In genomic region chr14:20398864-20399263, GRCm38 (mm10) we compare ENCODE assay signal across 8 mouse cellular contexts. TPM values are rescaled to one million over a fixed set of nuclear protein-coding genes. Genes with fewer than 3 reads are reported as not detected.
DNase-seq lines count a peak whose midpoint lies in the region; ATAC-seq and TF ChIP-seq lines count a peak whose summit lies in the region.

No protein-coding gene starts in this region.

- H3K27ac ChIP-seq in small intestine, adult 2 months (ENCODE audit: insufficient read depth, low read depth, low read length), result no peak overlapping the region

- TF ChIP-seq POLR2A in lung, adult 2 months (IDR thresholded peaks at IDR 0.05; ENCODE audit: borderline replicate concordance, extremely low read depth, low read depth, low read length), result no peak
- TF ChIP-seq POLR2A in small intestine, adult 2 months (IDR thresholded peaks at IDR 0.05; ENCODE audit: low read depth, low read length), result no peak

- no peak for ATAC-seq in cerebellum, adult (ENCODE audit: insufficient number of reproducible peaks, low FRiP score, low TSS enrichment)

- DNase-seq in cerebellum, postnatal 10 days, result peak; percentile 42 to 50
- DNase-seq in lung, adult 2 months, result no peak
- no peak for DNase-seq in lung, postnatal 25 days (ENCODE audit: low spot score)
- DNase-seq in adrenal gland, postnatal 25 days, result peak; percentile 47
- no peak for DNase-seq in ovary, postnatal 10 days (ENCODE audit: low spot score)
- DNase-seq in cerebellum, adult 8-10 months, result no peak

- no peaks in the 10 kb centered on the region for H3K36me3 ChIP-seq in small intestine, adult 2 months (ENCODE audit: control insufficient read depth, insufficient read depth, low read length)

- H3K27me3 ChIP-seq in small intestine, adult 2 months (ENCODE audit: control insufficient read depth, insufficient read depth, low read length), result no peaks in the 10 kb centered on the region

- no peaks in the 10 kb centered on the region for H3K4me1 ChIP-seq in lung, adult 2 months (ENCODE audit: control insufficient read depth, insufficient read depth, low read length)
- H3K4me1 ChIP-seq in small intestine, adult 2 months (ENCODE audit: control insufficient read depth, insufficient read depth, insufficient read length, low read length), result no peaks in the 10 kb centered on the region

- no peak overlapping the region for H3K4me3 ChIP-seq in lung, adult 2 months (replicated peaks; ENCODE audit: extremely low read depth, low read depth, low read length)
- H3K4me3 ChIP-seq in small intestine, adult 2 months (ENCODE audit: low read depth, low read length), result no peak overlapping the region

- peak; percentile 29; the same call in 1 of the 2 replicates for TF ChIP-seq CTCF in lung, adult 2 months (IDR thresholded peaks at IDR 0.05; ENCODE audit: insufficient read depth, low read length)
- peak; percentile 26; the same call in 1 of the 2 replicates for TF ChIP-seq CTCF in small intestine, adult 2 months (IDR thresholded peaks at IDR 0.05; ENCODE audit: extremely low read depth, insufficient read length, insufficient replicate concordance, low read depth, low read length)

- WGBS in lung, adult 2 months, result 31% methylated on average over 4 of the region's 4 CpGs
- 30% methylated on average over 4 of the region's 4 CpGs for WGBS in small intestine, adult 2 months

RNA-seq across cellular contexts. Expression of gene Mrps16, which starts 5.4 kb away (rescaled TPM):
- 29.9 and 32.3 TPM in 2 replicates for polyA plus RNA-seq in lung, adult 2 months (2012; rRNA removed)
- 51.0 and 53.3 TPM in 2 replicates for total RNA-seq in adrenal gland, postnatal 25 days (2021)
- 22.4 and 28.1 TPM in 2 replicates for polyA plus RNA-seq in small intestine, adult 2 months (2012; rRNA removed)

RNA-seq across cellular contexts. Expression of gene Dnajc9, which starts 10.2 kb away (rescaled TPM):
- 17.5 and 24.6 TPM in 2 replicates for polyA plus RNA-seq in lung, adult 2 months (2012; rRNA removed)
- 35.2 and 39.1 TPM in 2 replicates for total RNA-seq in adrenal gland, postnatal 25 days (2021)
- polyA plus RNA-seq in small intestine, adult 2 months (2012; rRNA removed), result 15.1 and 21.1 TPM in 2 replicates

RNA-seq across cellular contexts. Expression of gene Fam149b, which starts 50.9 kb away (rescaled TPM):
- 21.0 and 24.6 TPM in 2 replicates for polyA plus RNA-seq in lung, adult 2 months (2012; rRNA removed)
- 40.0 and 44.5 TPM in 2 replicates for total RNA-seq in adrenal gland, postnatal 25 days (2021)
- polyA plus RNA-seq in small intestine, adult 2 months (2012; rRNA removed), result 9.3 and 17.0 TPM in 2 replicates

RNA-seq across cellular contexts. Expression of gene Ecd, which starts 50.9 kb away (rescaled TPM):
- 10.8 and 14.4 TPM in 2 replicates for polyA plus RNA-seq in lung, adult 2 months (2012; rRNA removed)
- 40.3 TPM in 2 replicates for total RNA-seq in adrenal gland, postnatal 25 days (2021)
- polyA plus RNA-seq in small intestine, adult 2 months (2012; rRNA removed), result 4.8 and 8.2 TPM in 2 replicates

RNA-seq across cellular contexts. Expression of gene Cfap70, which starts 53.2 kb away (rescaled TPM):
- 1.4 and 1.7 TPM in 2 replicates for polyA plus RNA-seq in lung, adult 2 months (2012; rRNA removed)
- total RNA-seq in adrenal gland, postnatal 25 days (2021), result 0.90 and 2.6 TPM in 2 replicates
- polyA plus RNA-seq in small intestine, adult 2 months (2012; rRNA removed), result not detected in 2 replicates

Comparison
In these comparisons a context has a peak if more than half of its experiments do, and no peak if none do; other contexts are left out.
1. DNase-seq: peak in cerebellum, postnatal 10 days (2 of 2) and adrenal gland, postnatal 25 days (single experiment); none in lung, adult 2 months (single experiment), lung, postnatal 25 days (single experiment), ovary, postnatal 10 days (single experiment) and cerebellum, adult 8-10 months (single experiment).